Mouse (Mus musculus) forebrain, embryonic 16.5 days (tissue): ENCODE measurements around the gene Repin1. TPM values are rescaled to one million over a fixed set of nuclear protein-coding genes. Genes with fewer than 3 reads are reported as not detected.

ENCODE experiments used
- ATAC-seq: fragments of 200-750 bp; cut with Nextera tagmentation; 2 replicates; pipeline ENCODE4 v1.8.0; 2017; ENCODE audit warnings: mild to moderate bottlenecking, moderate library complexity
- H3K27ac ChIP-seq: fragments of 300-500 bp; sonication (generic); 2 replicates; pipeline ENCODE4 v1.5.1; 2014; ENCODE audit warnings: low read length, control low read depth
- H3K27me3 ChIP-seq: fragments of 300-500 bp; sonication (generic); replicated peaks from 2 replicates; pipeline ENCODE4 v1.6.1; 2014; ENCODE audit warnings: low read length; ENCODE audit not compliant: control insufficient read depth, insufficient read depth
- H3K36me3 ChIP-seq: fragments of 300-500 bp; sonication (generic); 2 replicates; pipeline ENCODE4 v1.6.1; 2014; ENCODE audit not compliant: control insufficient read depth, insufficient read depth
- H3K4me1 ChIP-seq: fragments of 300-500 bp; sonication (generic); replicated peaks from 2 replicates; pipeline ENCODE4 v1.6.1; 2014; ENCODE audit warnings: low read length; ENCODE audit not compliant: control insufficient read depth, insufficient read depth
- H3K4me2 ChIP-seq: fragments of 300-500 bp; sonication (generic); 2 replicates; pipeline ENCODE4 v1.6.1; 2014; ENCODE audit warnings: mild to moderate bottlenecking, low read length, control low read depth
- H3K4me3 ChIP-seq: fragments of 300-500 bp; sonication (generic); replicated peaks from 2 replicates; pipeline ENCODE4 v1.5.1; 2014; ENCODE audit warnings: mild to moderate bottlenecking, low read length, control low read depth
- H3K9ac ChIP-seq: fragments of 300-500 bp; sonication (generic); replicated peaks from 2 replicates; pipeline ENCODE4 v1.6.1; 2014; ENCODE audit warnings: low read depth, low read length, control low read depth
- H3K9me3 ChIP-seq: fragments of 300-500 bp; sonication (generic); 2 replicates; pipeline ENCODE4 v1.6.1; 2016; ENCODE audit warnings: low read length; ENCODE audit not compliant: control insufficient read depth
- WGBS: fragments of 180-500 bp; shearing (Covaris S2); extraction: QIAGEN DNeasy Blood & Tissue Kit; methylation state at CpG from one replicate; pipeline ENCODE4 v1.1.7; 2014; 5-methylcytosine and 5-hydroxymethylcytosine counted together
- polyA plus RNA-seq: library from polyadenylated mRNA; unstranded; fragments of >200 nt; fragmentation: Nextera tagmentation; extraction: Ambion mirVana; gene quantifications from 2 replicates; pipeline ENCODE4 v1.2.1, GENCODE M21; 2015

The Repin1 gene
- polyA plus RNA-seq, 1 experiment from 2014 or later, result 32.9 TPM

DNA sequence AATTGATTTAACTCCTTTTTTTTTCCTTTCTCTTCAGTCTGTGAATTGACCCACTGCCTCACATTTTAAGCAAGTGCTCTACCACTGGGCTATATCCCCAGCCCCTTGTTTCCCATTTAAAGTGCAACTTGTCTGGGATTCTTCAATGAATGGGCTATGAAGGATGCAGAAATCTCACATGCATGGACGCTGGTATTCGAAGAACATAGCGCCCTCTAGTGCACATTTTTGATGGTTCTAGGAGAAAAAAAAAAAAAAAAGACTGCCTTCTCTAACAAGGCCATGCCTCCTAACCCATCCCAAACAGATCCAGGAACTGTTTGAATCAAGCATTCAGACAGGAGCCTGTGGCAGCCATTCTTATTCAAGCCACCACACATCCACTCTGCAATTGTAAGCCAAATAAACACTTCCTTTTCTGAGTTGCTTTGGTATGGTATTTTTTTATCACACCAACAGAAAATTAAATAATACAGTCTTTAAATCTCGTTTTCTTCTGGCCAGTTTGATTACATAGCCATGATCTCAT, 49.1 kb downstream of the Repin1 start:
- no peaks in the 10 kb centered on the region for H3K27me3 ChIP-seq
- no peak overlapping the region for H3K9ac ChIP-seq
- no peak overlapping the region for H3K4me3 ChIP-seq
- no peak overlapping the region for H3K27ac ChIP-seq
- H3K4me2 ChIP-seq, result no peak overlapping the region
- no peaks in the 10 kb centered on the region for H3K36me3 ChIP-seq
- ATAC-seq, result peak; percentile 43; the same call in 1 of the 2 replicates
- 18% methylated on average over 4 of the region's 4 CpGs for WGBS
- no peaks in the 10 kb centered on the region for H3K9me3 ChIP-seq
- H3K4me1 ChIP-seq, result no peaks in the 10 kb centered on the region

DNA sequence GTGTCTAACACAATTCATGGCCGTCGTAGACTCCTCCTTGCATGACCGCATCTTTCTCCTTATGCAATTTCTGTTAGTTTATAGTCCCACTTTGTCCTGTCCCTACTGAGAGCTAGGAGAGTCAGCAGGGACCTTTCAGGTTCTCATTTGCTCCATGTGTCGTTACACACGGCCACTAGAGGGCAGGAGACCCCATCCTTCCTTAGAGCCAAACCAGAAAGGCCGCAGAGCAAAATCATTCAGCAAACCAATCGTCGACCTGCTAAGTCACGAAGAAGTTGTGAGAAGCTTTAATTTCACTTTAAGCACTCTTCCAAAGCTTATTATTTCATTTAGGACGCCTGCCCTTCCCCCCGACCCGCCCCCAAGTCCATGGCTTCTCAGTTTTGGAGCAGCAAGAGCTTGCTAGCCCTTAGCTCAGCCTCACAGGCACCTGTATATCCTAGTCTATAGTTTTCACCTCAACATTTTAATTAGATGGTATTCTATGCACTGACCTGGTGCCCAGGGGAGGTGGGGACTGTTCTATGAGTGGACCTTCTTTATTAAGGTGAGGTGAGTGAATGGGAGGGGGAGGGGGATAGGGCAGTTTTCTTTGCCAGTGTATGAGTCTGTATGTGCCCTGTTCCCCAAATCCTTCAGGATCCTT, 52.1 kb downstream of the Repin1 start:
- no peak overlapping the region for H3K27ac ChIP-seq
- 14% methylated on average over 12 of the region's 12 CpGs for WGBS
- H3K9ac ChIP-seq, result no peak overlapping the region
- no peaks in the 10 kb centered on the region for H3K9me3 ChIP-seq
- H3K4me2 ChIP-seq, result no peak overlapping the region
- H3K4me3 ChIP-seq, result no peak overlapping the region
- H3K36me3 ChIP-seq, result no peaks in the 10 kb centered on the region
- no peaks in the 10 kb centered on the region for H3K4me1 ChIP-seq
- peak; percentile 50; the same call in 1 of the 2 replicates for ATAC-seq
- H3K27me3 ChIP-seq, result no peaks in the 10 kb centered on the region

DNA sequence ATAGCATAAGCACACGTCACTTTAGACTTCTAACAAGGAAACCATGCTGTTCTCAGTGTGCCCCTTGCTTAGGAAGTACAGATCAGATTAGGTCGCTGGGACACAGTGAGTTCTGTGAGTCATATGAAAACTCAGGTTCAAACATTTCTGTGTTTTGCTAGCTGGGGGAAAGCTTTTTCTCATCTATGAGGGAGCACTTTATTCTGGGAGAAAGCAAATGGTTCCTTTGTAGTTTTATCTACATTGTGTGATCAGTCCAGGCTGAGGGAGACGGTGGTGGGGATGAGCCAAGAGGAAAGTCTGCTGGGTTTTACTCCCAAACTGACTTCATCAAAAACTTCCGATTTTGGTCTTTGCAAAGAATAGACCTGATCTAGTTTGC, 52.6 kb downstream of the Repin1 start:
- Histone ChIP-seq H3K9me3 (no peaks in the 10 kb centered on the region), H3K4me2 (no peak overlapping the region), H3K27me3 (no peaks in the 10 kb centered on the region), H3K9ac (no peak overlapping the region), H3K4me1 (no peaks in the 10 kb centered on the region), H3K4me3 (no peak overlapping the region), H3K27ac (no peak overlapping the region), H3K36me3 (no peaks in the 10 kb centered on the region)
- WGBS, result 77% methylated on average over 4 of the region's 4 CpGs
- no peak for ATAC-seq

DNA sequence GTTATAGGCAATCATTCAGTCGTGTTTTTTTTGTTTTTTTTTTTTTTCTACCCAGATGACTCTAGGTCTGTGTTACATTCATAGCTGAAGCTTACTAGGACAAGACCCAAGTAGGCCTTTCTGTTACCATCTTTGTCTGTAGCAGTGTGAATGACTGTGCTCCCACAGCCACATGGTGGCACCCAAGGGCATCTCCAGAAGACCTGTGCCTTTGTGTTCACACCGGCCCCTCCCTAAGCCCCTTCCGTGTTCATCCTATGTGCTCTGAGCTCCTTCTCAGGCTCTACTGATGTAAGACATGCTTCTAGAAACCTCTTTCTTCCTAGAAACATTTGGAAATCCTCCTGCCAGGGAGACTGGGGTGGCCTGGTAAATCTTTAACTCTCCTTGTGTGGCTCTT, 53.3 kb downstream of the Repin1 start, which contains the start of gene Gimap8:
Gimap8 (plus strand) TSS at position 240 of the 400 bp plus-strand sequence.
- Histone ChIP-seq H3K27ac (no peak within 1 kb of the TSS), H3K4me3 (no peak within 1 kb of the TSS), H3K27me3 (no peaks in the 10 kb centered on the region), H3K4me2 (no peak within 1 kb of the TSS), H3K9me3 (no peaks in the 10 kb centered on the region), H3K4me1 (no peaks in the 10 kb centered on the region), H3K9ac (no peak within 1 kb of the TSS), H3K36me3 (no peaks in the 10 kb centered on the region)
- no peak for ATAC-seq
- 40% methylated on average over 3 of the region's 3 CpGs for WGBS

DNA sequence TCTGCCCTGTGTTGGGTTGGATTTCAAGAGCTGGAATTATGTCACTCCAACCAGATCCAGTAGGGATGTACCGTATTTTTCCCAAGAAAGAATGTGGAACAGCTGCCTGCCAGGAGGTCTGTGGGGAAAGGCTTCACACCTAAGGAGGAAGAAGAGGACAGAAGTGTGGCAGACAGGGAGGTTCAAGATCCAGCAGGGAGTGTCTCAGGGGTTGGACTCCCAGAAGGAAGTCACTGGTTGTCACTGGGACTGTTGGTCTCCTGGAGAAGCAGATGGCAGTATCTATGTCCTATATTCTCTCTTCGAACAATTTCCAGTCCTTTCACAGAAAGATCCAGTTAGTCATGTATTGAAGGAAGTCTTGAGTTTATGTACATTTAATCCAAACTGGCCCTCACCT, 53.9 kb downstream of the Repin1 start:
- no peak for ATAC-seq
- no peaks in the 10 kb centered on the region for H3K4me1 ChIP-seq
- H3K4me2 ChIP-seq, result no peak overlapping the region
- no peak overlapping the region for H3K4me3 ChIP-seq
- 98% methylated on average over 2 of the region's 2 CpGs for WGBS
- H3K27ac ChIP-seq, result no peak overlapping the region
- H3K27me3 ChIP-seq, result no peaks in the 10 kb centered on the region
- no peaks in the 10 kb centered on the region for H3K9me3 ChIP-seq
- H3K9ac ChIP-seq, result no peak overlapping the region
- H3K36me3 ChIP-seq, result no peaks in the 10 kb centered on the region

Other genes starting within 250 kb of the Repin1 start
- gene Krba1, start 198.3 kb upstream of the Repin1 start, polyA plus RNA-seq, result 28.4 and 30.9 TPM in 2 replicates
- 28.7 and 29.8 TPM in 2 replicates for gene Zfp467, start 148.1 kb upstream of the Repin1 start, polyA plus RNA-seq
- gene Sspo, start 145.7 kb upstream of the Repin1 start, polyA plus RNA-seq, result 0.16 and 0.19 TPM in 2 replicates
- 226 and 248 TPM in 2 replicates for gene Atp6v0e2, start 56.3 kb upstream of the Repin1 start, polyA plus RNA-seq
- 18.6 and 21.6 TPM in 2 replicates for gene Lrrc61, start 39.1 kb upstream of the Repin1 start, polyA plus RNA-seq
- gene Rarres2, start 21.1 kb upstream of the Repin1 start, polyA plus RNA-seq, result 3.6 and 4.5 TPM in 2 replicates
- gene Gm45021, start 4.3 kb upstream of the Repin1 start, polyA plus RNA-seq, result not detected in 2 replicates
- gene Gm44965, start 58 bp downstream of the Repin1 start, polyA plus RNA-seq, result not detected in 2 replicates
- gene Zfp775, start 8.2 kb downstream of the Repin1 start, polyA plus RNA-seq, result 15.8 and 17.2 TPM in 2 replicates
- 11.7 and 17.5 TPM in 2 replicates for gene AI854703, start 32.9 kb downstream of the Repin1 start, polyA plus RNA-seq
- 0.52 and 0.56 TPM in 2 replicates for gene Gimap8, start 53.4 kb downstream of the Repin1 start, polyA plus RNA-seq
- 2.0 and 2.7 TPM in 2 replicates for gene Gimap9, start 82.2 kb downstream of the Repin1 start, polyA plus RNA-seq
- gene Gimap4, start 90.7 kb downstream of the Repin1 start, polyA plus RNA-seq, result 1.2 and 1.8 TPM in 2 replicates
- gene Gimap6, start 114.3 kb downstream of the Repin1 start, polyA plus RNA-seq, result 7.8 and 7.9 TPM in 2 replicates
- gene Gm28053, start 124.7 kb downstream of the Repin1 start, polyA plus RNA-seq, result 1.1 TPM in 1 of 2 replicates, not detected in the other
- not detected in 2 replicates for gene Gimap7, start 124.7 kb downstream of the Repin1 start, polyA plus RNA-seq
- gene Gimap1, start 145.2 kb downstream of the Repin1 start, polyA plus RNA-seq, result 4.0 and 5.5 TPM in 2 replicates
- gene Gimap5, start 152.3 kb downstream of the Repin1 start, polyA plus RNA-seq, result 0.77 and 1.4 TPM in 2 replicates
- gene Gimap3, start 177.0 kb downstream of the Repin1 start, polyA plus RNA-seq, result not detected in 2 replicates
- gene Tmem176a, start 247.0 kb downstream of the Repin1 start, polyA plus RNA-seq, result 10.2 and 10.5 TPM in 2 replicates
- gene Tmem176b, start 247.6 kb downstream of the Repin1 start, polyA plus RNA-seq, result 73.2 and 80.9 TPM in 2 replicates